Mouse (Mus musculus) adrenal gland, postnatal 10 days (tissue): ENCODE measurements around the gene Gm44579. TPM values are rescaled to one million over a fixed set of nuclear protein-coding genes. Genes with fewer than 3 reads are reported as not detected.

Experiments used
- DNase-seq: peaks from one replicate; pipeline ENCODE4 v3.0.0; 2021; ENCODE audit warnings: mixed read lengths
- total RNA-seq, 2 experiments: library from RNA; stranded (reverse); gene quantifications; 2 replicates each; pipeline ENCODE4 v1.2.3; 2021

Gene Gm44579
- total RNA-seq, 2 experiments from 2014 or later, result not detected

GRCm38 (mm10) chr15:98167645-98168621 lies 52.8 kb downstream of the Gm44579 start:
- DNase-seq, result peak; percentile 84

- no peak for DNase-seq
Observed at GRCm38 (mm10) chr15:98166963-98167644, 53.7 kb downstream of the Gm44579 start, which contains the start of gene Ccdc184. Gene Ccdc184, plus strand, starts transcription at chr15:98167158.

- no peak for DNase-seq
Observed at GRCm38 (mm10) chr15:98165525-98165924, 55.3 kb downstream of the Gm44579 start, which contains the start of gene Asb8. Gene Asb8, minus strand, starts transcription at chr15:98165625.

GRCm38 (mm10) chr15:98162561-98162960 lies 58.2 kb downstream of the Gm44579 start:
- no peak for DNase-seq

- DNase-seq, result no peak
Observed at GRCm38 (mm10) chr15:98161026-98161805, 59.6 kb downstream of the Gm44579 start.

- DNase-seq, result no peak
Observed at GRCm38 (mm10) chr15:98157253-98157652, 63.5 kb downstream of the Gm44579 start.

GRCm38 (mm10) chr15:98155944-98156343 lies 64.8 kb downstream of the Gm44579 start:
- DNase-seq, result no peak

- no peak for DNase-seq
Observed at GRCm38 (mm10) chr15:98155272-98155671, 65.5 kb downstream of the Gm44579 start.

- DNase-seq, result no peak
Observed at GRCm38 (mm10) chr15:98154631-98155030, 66.1 kb downstream of the Gm44579 start.

GRCm38 (mm10) chr15:98154146-98154545 lies 66.6 kb downstream of the Gm44579 start:
- DNase-seq, result no peak

GRCm38 (mm10) chr15:98153625-98154024 lies 67.2 kb downstream of the Gm44579 start:
- peak; percentile 18 for DNase-seq

GRCm38 (mm10) chr15:98152916-98153315 lies 67.9 kb downstream of the Gm44579 start:
- DNase-seq, result no peak

GRCm38 (mm10) chr15:98149166-98149602 lies 71.6 kb downstream of the Gm44579 start:
- no peak for DNase-seq

GRCm38 (mm10) chr15:98148356-98148755 lies 72.4 kb downstream of the Gm44579 start:
- no peak for DNase-seq

- peak; percentile 95 for DNase-seq
Observed at GRCm38 (mm10) chr15:98145559-98146181, 75.1 kb downstream of the Gm44579 start.

GRCm38 (mm10) chr15:98144861-98145507 lies 75.8 kb downstream of the Gm44579 start:
- DNase-seq, result no peak

- no peak for DNase-seq
Observed at GRCm38 (mm10) chr15:98142515-98142914, 78.3 kb downstream of the Gm44579 start.

- DNase-seq, result no peak
Observed at GRCm38 (mm10) chr15:98140809-98141208, 80.0 kb downstream of the Gm44579 start.

- no peak for DNase-seq
Observed at GRCm38 (mm10) chr15:98139763-98140162, 81.0 kb downstream of the Gm44579 start.

GRCm38 (mm10) chr15:98136871-98137270 lies 83.9 kb downstream of the Gm44579 start:
- DNase-seq, result no peak
